Mouse (Mus musculus): ENCODE data around the gene Lrrc15.

The Lrrc15 gene

DNA sequence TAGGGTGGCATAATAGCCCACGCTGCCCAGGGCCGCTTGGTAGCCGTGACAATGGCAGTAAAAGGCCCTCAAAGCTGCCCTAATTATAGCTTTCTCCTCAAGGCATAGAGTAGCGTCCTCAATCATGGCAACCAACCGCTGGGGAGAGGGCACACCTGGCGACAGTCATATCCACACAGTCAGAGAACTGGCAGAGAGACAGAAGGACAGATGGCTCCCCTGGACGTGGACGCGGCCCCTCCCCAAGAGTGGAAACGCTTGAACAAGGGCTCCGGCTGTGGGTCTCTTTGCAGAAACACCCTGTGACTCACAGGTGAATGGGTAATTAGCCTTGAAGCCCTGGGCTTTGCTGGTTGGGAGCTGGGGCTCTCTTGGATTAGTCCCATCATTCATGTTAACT is 4.7 kb downstream of the Lrrc15 start:
- DNase-seq (ENCODE audit: low spot score): no peak

DNA sequence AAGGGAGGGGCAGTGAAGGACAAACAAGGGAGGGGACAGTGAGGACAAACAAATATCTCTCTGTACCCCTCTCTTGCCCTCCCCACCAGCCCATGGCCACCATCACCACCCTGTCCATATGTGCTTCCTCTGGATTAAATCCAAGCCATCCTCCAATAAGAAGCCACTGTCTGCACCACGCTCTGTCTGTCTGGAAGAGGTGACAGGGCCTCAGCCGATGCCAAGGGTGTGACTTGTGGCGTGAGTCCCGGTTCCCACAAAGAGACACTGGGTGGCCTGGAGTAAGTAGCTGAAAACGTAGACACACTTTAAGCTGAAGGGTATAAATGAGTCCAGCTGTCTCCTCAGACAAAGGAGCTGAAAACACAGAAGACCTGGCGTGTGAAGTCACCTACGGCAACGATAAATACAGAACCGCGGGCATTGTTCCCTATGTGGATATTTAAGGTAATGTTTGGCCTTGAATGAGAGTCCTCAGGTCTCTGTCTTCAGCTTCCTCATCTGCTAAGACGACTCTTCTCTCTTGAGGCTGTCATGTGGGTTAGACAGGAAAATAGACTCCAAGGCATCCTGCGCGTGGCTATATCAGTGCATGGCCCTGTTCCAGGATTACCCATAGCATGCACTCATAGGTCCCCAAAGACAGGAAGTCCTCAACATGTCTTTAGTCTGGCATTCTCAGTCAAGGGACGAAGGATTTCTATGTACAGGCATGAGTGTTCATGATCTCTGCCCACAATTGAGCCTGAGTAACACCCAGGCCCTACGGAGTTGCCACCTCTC is 7.3 kb downstream of the Lrrc15 start:
- DNase-seq (ENCODE audit: low spot score): no peak

DNA sequence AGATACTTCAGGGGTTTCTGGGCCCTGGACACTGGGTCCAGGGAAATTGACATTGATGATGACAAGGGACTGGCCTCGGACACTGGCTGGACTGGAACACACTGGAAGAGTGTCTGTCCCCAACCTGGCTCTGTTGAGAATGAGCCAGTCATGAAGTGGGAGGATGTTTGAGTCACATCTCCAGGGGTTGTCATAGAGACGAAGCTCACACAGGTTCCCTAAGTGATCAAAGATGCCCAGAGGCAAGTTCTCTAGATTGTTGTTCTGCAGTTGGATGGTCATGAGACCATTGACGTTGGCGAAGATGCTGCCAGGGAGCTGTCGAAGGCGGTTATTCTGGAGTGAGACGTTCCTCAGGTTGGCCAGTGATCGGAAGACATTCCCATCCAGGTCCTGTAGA is 10.0 kb downstream of the Lrrc15 start:
- no peak for DNase-seq (ENCODE audit: low spot score)

DNA sequence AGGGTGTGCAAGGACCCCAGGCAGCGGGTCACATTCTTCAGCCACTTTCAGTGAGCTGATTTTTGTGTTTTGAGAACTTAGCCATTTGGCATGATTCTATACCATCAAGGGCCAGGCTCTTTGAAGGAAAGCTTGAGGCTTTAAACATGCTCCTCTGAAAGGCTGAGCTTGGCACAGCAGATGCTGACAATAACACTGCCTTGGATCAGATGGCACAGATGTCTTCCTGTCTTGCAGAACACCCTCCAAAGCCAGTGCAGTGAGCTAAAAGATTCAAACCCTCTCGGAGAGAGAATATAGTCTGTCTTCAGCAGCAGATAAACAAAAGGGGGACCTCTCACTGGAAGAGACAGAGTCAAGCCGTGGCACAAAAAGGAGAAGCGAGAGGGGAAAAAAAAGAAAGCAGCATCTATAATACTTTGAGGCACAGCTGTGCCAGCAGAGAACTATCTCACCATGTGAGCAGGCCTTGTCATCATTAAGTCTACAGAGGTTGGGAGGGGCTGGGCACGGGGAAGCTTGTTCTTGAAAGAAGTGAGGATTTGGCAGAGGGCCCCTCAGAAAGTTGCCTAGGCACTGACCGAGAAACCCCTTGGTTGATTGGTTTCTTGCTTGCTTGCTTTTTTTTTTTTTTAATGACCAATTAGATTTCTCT is 11.0 kb downstream of the Lrrc15 start:
- no peak for DNase-seq (ENCODE audit: low spot score)

DNA sequence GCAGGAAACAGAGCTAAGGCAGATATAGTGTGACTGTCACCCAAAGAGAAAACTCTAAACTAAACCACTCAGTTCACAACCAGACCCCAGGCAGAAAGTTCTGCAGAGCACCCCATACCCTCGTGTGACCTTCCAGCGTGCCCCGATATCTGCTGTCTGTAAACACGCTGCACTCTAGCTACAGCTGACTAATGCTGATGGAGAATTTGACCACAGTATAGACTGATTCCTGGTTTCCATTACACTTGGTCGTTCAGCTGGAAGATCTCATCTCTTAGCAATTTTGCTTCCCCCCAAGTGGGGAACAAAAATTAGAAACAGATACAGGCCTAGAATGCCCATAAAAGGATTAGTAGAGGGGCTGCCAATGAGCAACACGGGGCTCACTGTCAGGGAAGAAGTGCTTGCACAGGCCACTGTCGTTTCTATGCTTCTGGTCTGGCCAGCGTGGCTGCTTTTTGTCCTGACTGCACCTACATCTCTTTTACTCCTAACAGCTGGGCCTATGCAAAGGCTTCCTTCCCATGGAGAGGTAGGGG is 11.8 kb downstream of the Lrrc15 start:
- no peak for DNase-seq (ENCODE audit: low spot score)

DNA sequence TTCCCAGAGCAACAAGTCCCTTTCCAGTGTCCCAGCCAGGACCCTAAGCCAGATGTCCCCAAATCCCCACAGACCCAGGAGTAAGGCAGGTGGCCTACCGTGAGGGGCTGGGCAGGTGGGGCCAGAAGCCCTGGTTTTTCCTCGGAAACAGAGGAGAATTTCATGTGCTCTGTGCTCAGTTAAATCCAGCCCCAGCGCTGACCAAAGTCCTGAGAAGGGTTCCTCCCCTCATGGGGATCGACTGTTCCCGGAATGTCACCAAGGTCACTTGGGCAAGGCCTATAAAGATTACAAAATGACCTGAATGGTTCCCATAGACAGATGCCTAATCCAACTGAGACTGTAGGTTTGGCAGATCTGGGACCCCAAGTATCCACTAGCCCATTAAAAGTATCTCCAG is 15.7 kb downstream of the Lrrc15 start, which contains the start of gene Cpn2:
Gene Cpn2, minus strand, starts transcription at position 141 of the 400 bp plus-strand sequence.
- no peak for DNase-seq (ENCODE audit: low spot score)

DNA sequence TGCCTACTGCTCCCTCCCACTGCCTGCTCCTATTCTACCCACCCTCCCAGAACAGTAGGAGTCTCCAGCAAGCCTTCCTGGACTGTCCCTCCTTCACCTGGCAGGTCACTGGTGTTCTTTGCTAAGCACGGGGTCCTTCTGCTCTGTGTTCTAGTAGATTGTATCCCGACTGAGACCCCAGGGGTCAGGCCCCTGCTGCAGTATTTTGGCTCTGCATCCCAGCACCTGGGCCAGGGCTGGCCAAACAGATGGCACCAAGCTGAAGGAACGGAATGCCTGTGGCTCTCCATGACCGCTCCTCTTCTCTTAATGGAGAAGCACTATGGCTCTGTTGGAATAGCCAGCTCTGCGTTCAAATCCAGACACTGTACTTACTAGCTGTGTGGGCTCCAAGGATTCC is 16.5 kb downstream of the Lrrc15 start:
- no peak for DNase-seq (ENCODE audit: low spot score)

DNA sequence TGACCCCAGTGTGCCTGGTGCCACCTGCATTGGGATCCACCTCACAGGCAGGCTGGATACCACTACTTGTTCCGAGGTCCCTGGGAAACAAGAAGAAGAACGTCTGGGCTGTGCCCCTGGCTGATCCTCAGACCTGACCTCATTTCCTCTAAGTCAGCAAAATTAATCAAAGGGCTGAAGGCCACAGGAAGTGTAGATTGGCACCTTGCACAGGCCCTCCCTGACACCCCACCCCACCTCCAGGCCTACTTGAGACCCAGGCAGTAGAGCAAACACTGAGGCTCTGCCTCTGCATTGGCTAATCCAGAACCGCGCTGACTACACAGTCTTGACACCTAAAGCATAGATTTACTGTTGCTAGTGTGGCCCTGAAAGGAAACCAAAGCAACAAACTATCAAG is 17.4 kb downstream of the Lrrc15 start:
- no peak for DNase-seq (ENCODE audit: low spot score)

DNA sequence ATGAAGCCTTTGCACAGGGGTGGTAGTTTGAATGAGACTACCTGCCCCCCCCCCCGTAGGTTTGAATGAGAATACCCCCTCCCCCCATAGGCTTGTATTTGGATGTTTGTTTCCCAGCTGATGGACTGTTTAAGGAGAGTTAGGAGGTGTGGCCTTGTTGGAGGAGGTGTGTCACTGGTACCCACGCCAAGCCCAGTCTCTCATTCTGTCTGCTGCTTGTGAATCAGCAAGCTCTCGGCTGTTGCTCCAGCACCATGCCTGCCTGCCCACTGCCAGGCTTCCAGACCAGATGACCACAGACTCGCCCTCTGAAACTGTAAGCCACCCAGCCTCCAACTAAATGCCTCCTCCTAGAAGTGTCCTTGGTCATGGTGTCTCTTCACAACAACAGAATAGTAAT is 19.9 kb downstream of the Lrrc15 start:
- DNase-seq (ENCODE audit: low spot score): no peak

DNA sequence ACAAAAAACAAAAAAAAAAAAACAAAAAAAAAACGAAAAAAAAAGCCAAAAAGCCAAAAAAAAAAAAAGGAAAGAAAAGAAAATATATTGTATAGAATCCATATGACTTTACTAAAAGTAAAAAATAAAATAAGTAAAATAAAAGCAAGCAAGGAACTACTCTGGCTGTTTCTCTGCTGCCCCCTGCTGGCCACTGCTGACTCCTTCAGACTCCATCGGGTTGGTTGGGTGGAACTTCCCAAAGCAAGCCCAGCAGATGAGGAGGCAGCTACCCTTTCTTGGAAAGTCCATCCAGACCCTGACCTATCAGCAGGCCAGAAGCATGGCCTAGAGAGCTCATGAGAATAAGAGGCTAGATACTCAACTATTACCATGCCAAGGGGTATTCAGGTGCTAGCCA is 20.4 kb downstream of the Lrrc15 start:
- DNase-seq (ENCODE audit: low spot score): no peak

DNA sequence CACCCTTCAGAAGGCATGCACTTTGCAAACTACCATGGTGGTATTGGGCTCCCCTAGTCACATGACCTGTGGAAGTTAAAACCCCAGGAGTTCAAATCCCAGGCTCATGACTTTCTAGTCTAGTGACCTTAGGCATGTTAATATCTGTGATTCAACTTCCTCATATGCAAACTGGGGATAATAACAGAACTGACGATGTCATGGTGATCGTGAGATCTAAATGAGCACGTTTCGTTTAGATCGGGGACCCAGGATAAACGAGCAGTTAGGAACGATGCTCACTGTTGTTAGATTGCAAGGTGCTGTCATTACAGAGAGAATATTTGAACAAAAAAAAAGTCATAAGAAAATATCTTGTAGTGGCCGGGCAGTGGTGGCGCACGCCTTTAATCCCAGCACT is 20.9 kb downstream of the Lrrc15 start:
- no peak for DNase-seq (ENCODE audit: low spot score)

DNA sequence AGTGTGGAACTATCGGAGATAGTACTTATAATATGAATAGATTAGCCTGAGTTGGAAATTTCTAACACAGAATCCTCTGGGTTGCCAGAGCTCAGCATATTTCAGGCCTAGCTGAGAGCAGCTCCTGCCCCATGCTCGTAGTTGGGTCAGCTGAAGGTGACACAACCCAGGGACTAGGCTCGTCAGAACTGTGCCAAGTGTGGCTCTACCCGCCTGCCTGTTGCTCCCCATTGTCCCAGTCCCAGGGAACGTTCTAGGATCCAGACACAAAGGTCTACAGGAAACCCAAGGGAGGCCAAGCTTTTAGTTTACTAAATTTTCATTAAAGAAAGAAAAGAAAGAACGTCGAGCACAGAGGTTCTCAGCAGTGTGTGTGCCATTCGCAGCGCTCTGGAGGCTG is 21.7 kb downstream of the Lrrc15 start:
- DNase-seq (ENCODE audit: low spot score): no peak

DNA sequence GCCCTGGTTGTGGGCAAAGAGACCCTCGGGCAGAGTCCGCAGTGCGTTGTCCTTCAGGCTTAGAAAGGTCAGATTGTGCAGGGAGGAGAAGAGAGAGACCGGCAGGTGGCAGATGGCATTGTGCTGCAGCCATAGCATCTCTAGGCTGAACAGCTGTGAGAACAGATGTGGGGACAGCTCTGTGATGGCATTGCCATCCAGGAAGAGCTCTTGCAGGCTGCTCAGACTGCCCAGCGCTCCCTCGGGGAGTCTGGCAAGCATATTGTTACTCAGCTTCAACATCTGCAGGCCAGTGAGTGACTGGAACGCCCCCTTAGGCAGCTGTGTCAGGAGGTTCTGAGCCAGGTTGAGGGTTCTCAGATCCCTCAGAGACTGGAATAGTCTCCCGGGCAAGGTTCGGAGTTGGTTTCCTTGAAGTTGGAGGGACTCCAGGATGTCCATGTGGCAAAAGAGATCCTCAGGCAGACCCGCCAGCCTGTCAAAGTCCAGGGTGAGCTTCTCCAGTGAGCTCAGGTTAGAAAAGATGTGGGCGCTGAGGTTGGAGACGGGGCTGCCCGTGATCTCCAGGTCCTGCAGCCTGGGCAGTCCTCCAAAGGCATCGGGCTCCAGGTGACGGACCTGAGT is 22.9 kb downstream of the Lrrc15 start:
- no peak for DNase-seq (ENCODE audit: low spot score)

DNA sequence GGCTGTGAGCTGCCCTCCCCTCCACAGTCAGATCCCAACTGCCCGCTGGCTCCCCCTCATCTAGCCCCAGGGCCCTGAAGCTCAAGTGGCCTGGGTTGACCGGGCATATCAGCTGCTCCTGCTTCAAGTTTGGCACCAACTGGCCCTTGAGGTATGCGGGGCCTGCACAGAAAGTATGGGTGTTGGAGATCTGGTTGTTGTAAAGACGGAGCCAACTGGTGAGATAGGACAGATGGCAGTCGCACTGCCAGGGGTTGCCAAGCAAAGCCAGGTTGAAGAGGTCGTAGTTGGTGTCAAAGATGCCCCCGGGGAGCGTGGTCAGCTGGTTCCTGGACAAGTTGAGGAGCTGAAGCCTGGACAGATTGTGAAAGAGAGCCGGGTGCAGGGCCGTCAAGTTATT is 23.6 kb downstream of the Lrrc15 start:
- no peak for DNase-seq (ENCODE audit: low spot score)

DNA sequence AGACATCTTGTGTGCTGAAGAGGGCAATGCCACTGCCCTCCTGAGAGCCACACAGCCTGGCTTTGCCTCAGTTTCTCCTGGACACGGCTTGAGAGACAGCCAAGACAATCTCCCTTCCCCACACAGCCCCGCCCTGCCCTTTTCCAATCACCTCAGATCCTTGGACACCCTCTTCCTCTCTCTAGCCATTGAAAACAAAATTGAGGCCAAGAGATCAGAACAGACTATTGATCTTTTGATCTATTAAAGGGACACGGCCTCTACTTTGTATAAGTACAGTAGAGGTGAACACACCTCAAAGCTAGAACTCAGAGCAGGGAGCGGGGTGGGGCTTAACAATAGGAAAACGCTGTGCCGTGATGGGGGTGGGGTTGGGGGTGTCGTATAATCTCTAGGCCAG is 24.6 kb downstream of the Lrrc15 start:
- DNase-seq (ENCODE audit: low spot score): no peak

DNA sequence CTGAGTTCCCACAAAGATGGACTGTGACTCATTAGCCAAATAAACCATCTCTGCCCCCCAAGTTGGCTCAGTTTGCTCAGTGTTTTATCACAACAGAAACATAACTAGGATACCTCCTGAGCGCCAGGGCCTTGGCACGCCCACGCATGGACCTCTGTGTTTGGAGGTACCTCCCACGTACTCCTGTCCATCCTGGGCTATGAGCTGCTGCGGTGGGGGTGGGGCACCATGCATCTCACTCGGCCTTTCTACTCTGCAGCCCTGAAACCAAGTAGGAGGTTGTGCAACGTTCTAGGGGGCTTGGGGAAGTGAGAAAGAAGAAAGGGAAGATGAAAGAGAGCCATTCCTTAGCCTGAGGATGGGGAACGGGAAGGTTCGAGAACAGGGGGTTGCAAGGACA is 25.3 kb downstream of the Lrrc15 start:
- DNase-seq (ENCODE audit: low spot score): peak; percentile 40

DNA sequence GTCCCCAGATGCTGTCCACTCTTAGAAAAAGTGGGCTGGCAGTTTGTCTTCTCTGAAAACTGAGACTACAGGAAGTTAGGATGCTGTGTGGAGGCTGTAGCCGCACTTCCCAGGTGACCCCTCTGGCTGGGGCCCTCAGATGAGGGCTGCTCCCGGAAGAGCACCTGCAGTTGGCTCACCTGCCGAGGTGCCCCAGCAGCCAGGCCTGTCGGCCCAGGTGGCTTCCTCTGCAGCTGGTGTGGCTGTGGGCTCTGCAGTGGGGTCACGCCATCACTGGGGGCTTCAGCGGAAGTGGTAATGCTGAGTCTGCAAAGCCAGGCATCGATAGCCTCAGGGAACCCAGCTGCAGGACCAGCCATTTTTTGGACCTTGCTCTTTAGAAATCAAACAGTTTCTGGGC is 28.0 kb downstream of the Lrrc15 start:
- no peak for DNase-seq (ENCODE audit: low spot score)

DNA sequence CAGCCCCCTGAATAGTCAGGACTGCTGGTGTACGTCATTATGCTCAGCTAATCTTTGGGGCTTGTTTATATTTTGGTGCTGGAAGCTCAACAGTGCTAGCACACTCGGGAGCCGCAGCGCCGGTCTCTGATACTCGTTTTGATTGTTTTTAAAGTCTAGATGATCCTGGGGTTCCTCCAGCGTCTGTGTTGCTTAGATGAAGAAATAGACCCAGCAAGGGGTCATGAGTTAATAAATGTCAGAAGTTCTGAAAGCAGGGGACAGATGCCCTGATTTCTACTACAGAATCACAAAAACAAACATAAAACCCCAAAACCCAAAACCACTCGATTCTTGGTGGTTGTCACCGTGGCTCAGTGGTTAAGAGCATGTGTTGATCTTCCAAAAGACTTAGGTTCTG is 29.2 kb downstream of the Lrrc15 start:
- DNase-seq (ENCODE audit: low spot score): no peak

DNA sequence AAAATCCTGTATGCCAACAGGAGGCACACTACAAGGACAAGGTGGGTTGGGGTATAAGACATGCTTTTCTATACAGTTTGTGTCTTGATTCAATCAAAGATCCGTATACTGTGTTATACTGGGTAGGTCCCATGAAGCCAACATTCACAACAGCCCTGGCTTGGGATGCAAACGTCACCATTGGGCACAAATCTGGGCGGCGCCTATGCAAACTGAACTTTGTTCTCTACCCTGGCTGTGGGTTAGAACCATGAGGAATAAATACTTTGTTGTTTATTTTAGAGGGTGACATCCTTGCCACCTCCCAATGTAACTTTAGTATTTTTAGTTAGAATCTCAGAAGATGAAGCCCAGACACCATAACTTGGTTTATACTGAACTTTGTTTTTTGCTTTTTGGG is 29.7 kb downstream of the Lrrc15 start:
- no peak for DNase-seq (ENCODE audit: low spot score)

DNA sequence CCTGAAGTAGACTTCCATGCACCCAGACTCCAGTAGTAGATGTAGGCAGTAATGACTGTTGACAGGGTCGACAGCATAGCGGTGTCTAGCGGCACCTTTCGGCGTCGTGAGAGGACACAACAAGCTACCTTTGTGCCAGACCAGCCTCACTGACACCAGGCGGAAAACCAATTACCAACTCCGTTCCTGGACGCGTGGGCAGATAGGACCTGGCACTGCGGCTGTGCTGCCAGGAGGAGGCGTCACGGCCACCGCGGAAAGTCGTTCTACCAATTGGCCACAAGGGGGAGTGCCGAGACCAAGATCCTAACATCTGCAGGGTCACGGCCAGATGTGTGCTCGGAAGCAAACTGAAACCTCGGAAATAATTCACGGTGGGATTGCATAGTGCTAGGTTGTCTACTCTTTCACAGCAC is 31.0 kb downstream of the Lrrc15 start:
- peak; percentile 57 for DNase-seq (ENCODE audit: low spot score)

DNA sequence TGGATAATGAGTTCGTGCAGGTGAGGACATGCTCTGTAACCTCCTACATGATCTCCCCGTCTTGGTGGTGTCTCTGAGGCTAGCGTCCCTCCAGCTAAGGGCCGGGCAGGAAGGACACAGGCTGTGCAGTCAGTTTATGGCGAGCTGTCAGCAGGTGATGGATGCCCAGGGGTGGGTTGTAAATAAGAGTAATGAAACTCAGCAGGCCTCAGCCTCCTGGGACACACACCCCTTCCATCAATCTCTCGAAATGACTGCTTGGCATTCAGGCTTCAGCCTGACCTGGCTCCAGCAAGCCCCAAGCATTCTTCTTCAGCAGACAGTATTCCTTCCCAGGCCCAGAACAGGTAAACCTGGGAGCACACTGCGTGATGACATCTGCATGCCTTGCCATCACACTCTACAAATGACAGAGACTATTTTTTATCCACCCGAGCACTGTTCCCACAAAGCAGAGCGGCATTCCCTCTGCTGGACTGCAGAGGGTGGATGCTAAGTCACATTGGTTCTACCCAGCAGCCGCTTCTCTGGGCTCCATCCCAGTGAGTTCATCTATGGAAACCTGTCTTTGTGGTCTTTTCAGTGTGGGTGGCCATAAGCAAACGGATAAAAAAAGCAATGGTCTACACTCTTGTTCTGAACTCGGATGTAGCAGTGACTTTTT is 38.9 kb downstream of the Lrrc15 start:
- DNase-seq (ENCODE audit: low spot score): no peak

DNA sequence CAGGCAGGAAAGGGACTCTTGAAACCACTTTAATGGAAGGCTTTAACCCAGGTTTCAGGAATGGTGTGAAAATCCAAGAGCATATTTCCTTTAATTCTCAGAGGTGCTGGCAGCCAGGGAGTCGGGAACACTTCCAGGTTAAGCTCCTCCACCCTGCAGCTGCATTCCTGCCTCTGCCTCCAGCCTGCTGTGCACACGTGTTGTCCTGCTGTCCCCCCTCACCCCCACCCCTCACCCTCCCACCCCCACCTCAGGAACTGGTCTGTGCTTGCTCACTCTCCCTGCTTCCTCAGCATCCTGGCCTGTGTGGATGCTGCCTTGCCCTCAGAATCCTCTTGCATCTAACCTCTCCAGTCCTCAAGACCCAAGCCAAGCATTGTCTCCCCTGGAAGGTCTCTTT is 41.4 kb downstream of the Lrrc15 start:
- DNase-seq (ENCODE audit: low spot score): no peak

DNA sequence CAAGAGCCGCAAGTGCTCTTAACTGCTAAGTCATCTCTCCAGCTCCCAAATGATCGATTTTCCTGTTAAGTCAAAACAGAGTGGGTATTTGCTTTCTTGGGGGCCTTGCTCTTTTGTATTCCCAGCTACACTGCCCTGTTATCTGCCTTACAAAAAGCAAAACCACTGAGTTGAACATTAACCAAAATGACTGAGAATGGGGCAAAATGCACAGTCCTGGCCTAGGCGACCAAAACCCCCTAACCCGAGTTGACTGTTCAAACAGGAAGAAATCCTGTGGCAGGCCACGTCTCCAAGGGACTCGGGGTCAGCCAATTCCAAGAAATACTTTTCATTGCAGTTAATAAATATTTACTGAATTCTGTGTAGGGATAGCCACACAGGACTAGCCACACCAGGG is 44.3 kb downstream of the Lrrc15 start:
- DNase-seq (ENCODE audit: low spot score): no peak
